Mouse (Mus musculus): ENCODE measurements at regions not wholly inside any gene's neighbourhood (a gene's known extent, or its start where the extent isn't known, plus 50 kb on each side); places are given as distances from the start of the nearest gene placed in this dataset.
A peak's percentile ranks its signal among the peaks of the same experiment; 100 is the strongest.

- no peak for DNase-seq
These were observed 223.5 kb downstream of the Klf5 start for GRCm38 (mm10) chr14:99521954-99522523.

- DNase-seq: no peak
These were observed 237.3 kb downstream of the Klf5 start for GRCm38 (mm10) chr14:99535781-99536180.

DNA sequence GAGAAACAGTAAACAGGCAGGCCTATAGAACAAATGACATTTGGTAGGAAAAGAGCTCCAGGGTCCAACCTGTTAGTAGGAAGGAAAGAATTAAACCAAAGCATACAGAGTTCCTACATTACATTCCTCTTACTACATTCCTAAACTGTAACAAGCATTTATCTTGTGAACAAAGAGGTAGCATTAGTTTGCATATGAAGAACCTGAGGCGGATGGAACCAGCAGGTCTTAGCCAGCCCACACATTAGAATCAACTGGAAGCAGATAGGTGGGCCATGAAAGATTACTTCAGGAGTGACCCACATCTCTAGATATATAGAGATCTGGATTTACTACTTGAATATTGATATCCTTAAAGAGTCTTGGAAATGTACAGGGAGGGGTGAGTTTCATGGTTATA, 238.8 kb downstream of the Klf5 start:
- no peak for DNase-seq

DNA sequence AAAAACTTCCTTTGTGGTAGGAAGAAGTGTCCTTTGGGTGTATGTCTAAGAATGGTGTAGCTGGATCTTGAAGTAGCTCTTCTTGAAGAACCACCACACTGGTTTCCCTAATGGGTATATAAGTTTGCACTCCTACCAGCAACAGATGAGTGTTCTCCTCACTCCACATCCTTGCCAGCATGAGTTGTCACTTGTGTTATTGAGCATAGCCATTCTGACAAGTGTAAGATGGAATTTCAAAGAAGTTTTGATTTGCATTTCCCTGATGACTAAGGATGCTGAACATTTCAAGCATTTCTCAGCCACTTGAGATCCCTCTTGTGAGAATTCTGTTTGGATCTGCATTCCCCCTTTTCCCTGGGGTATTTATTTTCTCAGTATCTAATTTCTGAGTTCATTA, 243.2 kb downstream of the Klf5 start:
- no peak for DNase-seq

DNA sequence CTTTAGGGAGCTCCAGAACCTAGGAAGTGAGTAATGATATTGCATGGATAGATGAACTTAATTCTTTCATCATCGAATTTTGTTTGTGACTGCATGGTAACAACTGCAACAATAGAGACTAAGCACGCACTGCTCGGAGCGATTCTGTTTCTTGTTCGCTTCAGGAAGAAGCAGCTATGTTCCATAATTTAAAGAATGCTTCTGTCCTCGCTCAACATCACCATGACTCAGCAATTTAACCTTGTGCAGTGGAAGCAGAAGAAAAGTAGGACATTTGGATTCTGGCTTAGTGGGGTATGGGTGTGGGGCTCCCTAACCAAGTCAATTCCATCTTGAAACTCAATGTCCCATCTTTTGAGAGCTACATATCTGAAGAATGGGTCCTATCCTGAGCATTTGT, 249.4 kb downstream of the Klf5 start:
- peak; percentile 6 to 9 for DNase-seq

DNA sequence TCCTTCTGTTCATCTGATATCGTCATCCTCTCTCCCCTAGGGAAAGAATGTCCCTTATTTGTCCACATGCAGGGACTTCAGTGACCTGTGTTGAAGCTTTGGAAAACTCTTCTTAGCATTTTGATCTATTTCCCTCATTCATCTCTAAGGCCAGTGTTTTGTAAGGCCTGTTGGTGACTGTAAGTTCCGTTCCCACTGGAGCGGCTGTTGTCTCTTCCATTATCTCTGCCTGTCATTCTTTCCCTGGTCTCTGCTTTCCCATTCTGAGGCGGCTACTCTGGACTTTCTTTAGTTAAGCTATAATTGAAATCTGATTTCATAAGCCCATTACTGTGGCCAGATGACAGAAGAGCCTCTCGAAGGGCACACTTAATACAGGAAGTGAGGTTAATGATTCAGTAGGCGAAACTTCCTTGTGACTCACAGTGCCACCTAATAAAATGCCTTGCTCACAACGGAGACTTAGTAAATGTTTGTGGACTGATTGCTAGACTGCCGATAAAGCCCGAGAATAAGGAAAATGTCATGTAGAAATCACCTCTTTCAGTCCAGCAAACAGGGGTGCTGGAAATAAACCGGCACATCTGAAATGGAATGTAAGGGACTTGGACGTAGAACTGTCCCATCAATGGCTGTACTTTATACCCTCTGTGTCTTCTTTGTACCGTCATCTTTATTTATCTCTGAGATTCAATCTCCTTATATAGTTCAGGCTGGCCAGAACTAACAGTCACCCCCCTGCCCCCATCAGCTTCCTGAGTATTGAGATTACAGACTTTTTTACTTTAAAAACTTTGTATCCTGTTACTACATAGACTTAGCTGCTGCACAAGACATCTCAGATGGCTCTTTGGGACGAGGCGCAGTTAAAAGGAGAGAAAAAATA, 250.1 kb downstream of the Klf5 start:
- no peak for DNase-seq

GRCm38 (mm10) chr14:99564024-99564423, 265.5 kb downstream of the Klf5 start:
- no peak for DNase-seq

GRCm38 (mm10) chr14:99574146-99574545, 275.7 kb downstream of the Klf5 start:
- DNase-seq: no peak

GRCm38 (mm10) chr14:99578665-99579064, 280.2 kb downstream of the Klf5 start:
- peak; percentile 19 to 24 for DNase-seq

GRCm38 (mm10) chr14:99579271-99579759, 280.8 kb downstream of the Klf5 start:
- no peak for DNase-seq

DNA sequence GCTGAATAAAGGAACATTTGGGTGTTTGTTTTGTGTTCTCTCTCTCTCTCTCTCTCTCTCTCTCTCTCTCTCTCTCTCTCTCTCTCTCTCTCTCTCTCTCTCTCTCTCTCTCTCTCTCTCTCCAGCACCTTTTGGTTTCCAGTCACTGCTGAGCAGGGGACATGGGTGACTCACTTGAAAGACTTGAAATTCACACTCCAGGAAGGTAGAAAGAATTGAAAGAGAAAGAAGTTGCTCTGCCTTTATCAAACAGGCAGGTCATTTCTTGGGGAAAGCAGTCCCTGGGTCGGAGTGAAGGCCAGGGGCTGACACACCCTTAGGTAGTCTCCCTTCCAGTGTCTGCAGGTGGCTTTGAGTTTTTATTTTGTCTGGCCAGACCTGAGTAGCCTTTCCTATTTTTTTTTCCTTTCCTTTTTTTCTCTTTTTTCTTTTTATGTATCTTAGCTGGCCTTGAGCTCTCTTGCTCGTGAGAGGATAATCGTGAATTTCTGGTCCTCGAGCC, 281.3 kb downstream of the Klf5 start:
- no peak for DNase-seq

DNA sequence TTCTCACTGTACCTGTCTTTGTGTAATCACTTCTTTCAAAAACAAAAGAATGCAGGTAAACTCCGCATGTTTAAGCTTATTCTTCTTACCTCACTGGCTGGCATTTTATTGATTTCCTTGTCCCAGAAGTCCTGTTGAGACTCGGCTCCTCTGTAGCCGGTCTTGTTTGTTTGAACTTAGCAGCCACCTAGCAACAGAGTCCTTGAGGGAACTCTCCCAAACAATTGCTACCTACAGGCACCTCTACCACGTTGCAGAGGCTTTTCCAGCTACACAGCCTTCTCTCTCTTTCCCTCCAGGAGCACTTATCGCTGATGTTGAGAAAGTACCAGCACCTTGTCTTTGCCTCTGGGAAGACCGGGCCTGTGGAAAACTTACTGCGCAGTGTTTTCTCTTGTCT, 285.7 kb downstream of the Klf5 start:
- no peak for DNase-seq

DNA sequence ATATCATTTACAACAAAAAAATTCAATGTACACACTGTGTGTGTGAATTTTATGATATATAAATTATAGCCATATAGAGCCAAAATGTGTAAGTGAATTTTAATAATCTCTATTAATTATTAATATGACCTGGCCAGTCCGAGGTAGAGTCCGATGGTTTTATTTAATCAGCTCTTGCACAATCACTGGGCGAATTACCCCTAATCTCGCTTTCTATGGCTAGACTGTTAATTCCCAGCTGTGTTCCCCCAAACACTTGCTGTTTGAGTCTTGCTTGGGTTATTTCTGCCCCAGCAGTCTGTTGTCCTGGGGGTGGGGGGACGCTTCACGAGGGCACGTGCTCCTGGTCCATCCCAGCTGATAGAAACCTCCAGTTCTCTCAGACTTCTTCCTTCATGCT, 287.5 kb downstream of the Klf5 start:
- no peak for DNase-seq

- DNase-seq: no peak
These were observed 292.5 kb downstream of the Klf5 start for GRCm38 (mm10) chr14:99590854-99591470.

GRCm38 (mm10) chr14:99592922-99593321, 294.4 kb downstream of the Klf5 start:
- DNase-seq: no peak

DNA sequence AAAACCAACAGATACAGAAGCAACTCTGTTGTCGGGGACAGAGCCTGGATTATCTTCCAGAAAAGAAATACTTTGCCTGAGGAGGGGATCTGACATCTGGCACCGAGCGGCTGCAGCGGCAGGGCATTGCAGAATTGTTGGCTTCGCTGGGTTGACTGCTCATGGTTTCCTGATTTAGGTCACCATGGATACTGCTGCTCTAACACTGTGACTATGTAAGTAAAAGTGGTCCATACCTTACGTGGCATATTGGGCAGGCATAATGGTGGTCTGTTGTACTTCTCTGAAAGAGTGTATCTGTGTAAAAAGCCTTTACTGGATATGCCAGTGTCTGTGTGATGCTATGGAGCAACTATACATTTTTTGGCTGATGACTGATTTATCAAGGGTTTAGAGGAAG, 295.4 kb downstream of the Klf5 start:
- DNase-seq: no peak

DNA sequence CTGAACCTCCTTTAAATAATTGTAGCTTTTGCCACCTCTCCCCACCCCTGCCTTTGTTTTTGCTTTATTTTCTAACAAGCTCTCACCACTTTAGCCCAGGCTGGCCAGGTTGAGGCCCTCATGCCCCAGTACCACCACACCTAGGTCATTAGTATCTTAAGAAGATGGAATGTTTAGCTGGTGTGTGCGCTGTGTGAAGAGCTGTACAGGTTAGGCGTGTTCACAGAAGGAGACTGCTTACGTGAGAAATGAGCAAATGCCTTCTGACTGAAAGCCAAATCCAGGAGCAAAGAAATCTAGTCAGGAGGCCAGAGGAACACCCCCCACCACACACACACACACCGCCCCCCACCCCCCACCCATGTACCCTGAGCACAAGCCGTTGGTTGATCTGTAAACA, 303.4 kb downstream of the Klf5 start:
- no peak for DNase-seq

GRCm38 (mm10) chr14:99603257-99603656, 304.8 kb downstream of the Klf5 start:
- no peak for DNase-seq

- no peak for DNase-seq
These were observed 307.0 kb downstream of the Klf5 start for GRCm38 (mm10) chr14:99605351-99606100.

DNA sequence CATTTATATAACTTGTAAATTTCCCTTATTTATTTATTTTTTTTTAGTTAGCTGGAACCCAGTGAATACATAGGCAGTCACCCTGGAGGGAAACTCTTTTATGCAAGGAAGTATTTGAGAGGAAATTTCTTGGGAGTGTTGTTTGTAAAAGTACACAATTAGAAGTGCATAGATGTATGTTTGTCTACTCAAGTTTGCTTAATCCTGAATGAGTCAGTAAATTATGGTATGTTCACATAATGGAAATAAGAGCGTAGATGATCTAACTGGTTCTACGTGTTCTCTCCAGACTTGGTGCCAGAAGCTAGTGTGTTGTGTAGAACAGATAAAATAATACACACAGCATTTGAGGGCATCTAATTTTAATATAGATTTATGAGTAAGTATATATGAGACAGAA, 310.5 kb downstream of the Klf5 start:
- DNase-seq: no peak

DNA sequence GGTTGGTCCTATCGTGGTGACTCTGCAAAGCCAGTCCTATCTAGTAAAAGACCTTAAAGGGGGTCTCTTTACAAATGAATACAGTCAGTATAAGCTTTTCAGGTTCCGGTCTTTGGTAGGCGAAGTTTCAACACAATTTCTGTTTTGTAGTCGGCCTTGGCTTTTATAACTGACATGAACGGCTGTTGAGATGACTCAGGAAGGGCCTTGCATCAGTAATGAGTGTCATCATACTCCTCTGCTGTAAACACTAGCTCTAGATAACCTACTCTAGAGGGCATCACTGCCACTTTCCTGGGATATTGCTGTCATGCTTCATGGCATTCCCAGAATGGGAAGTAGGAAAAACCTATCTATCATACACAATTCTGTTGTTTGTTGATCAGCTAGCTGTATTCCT, 312.9 kb downstream of the Klf5 start:
- peak; percentile 27 to 38 for DNase-seq

DNA sequence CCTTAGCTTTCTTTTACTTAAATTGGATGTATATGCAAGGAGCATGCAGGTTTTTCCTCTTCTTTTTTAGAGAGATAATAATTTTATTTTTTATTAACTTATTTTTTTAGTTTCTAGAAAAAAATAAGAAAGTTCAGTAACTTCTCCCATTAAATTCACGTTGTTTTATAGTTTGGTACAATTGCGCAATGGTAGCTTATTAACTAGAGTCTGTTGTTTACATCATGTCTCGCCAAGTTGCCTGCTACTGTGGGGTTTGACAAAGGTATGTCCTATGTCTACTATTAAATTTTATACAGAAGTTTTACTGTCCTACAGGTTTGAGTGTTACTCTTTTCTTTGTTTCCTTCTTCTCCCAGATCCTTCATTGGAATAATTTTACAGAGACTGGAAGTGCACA, 313.6 kb downstream of the Klf5 start:
- DNase-seq: no peak
